Mouse (Mus musculus) testis, adult 2 months (tissue): Measurements from ENCODE around the gene Ntrk2. TPM values are rescaled to one million over a fixed set of nuclear protein-coding genes. Genes with fewer than 3 reads are reported as not detected.

Source experiments
- H3K27ac ChIP-seq: fragments of 200-500 bp; 2 replicates; pipeline ENCODE4 v1.5.1; 2012; ENCODE audit warnings: low read depth, low read length; ENCODE audit not compliant: control insufficient read depth, insufficient read depth
- H3K27me3 ChIP-seq: fragments of 200-500 bp; 2 replicates; pipeline ENCODE4 v1.6.1; 2012; ENCODE audit warnings: mild to moderate bottlenecking, low read length, moderate library complexity; ENCODE audit not compliant: control insufficient read depth, insufficient read depth
- H3K36me3 ChIP-seq: fragments of 200-500 bp; 2 replicates; pipeline ENCODE4 v1.6.1; 2012; ENCODE audit warnings: mild to moderate bottlenecking, low read length; ENCODE audit not compliant: control insufficient read depth, insufficient read depth
- H3K4me1 ChIP-seq: fragments of 200-500 bp; 2 replicates; pipeline ENCODE4 v1.6.1; 2012; ENCODE audit warnings: low read length; ENCODE audit not compliant: control insufficient read depth, insufficient read depth
- H3K4me3 ChIP-seq: fragments of 200-500 bp; 2 replicates; pipeline ENCODE4 v1.5.1; 2012; ENCODE audit warnings: low read depth, mild to moderate bottlenecking, low read length, moderate library complexity, mixed read lengths; ENCODE audit not compliant: control insufficient read depth
- CTCF ChIP-seq: fragments of 200-500 bp; IDR thresholded peaks from 2 replicates; pipeline ENCODE4 v1.5.1; 2012; ENCODE audit warnings: low read depth, mild to moderate bottlenecking, inconsistent platforms, low read length, moderate library complexity; ENCODE audit not compliant: control insufficient read depth, insufficient read depth, insufficient replicate concordance
- POLR2A ChIP-seq: fragments of 200-500 bp; IDR thresholded peaks from 2 replicates; pipeline ENCODE4 v1.6.1; 2012; ENCODE audit warnings: low read depth, mild to moderate bottlenecking, inconsistent platforms, low read length, moderate library complexity; ENCODE audit not compliant: control insufficient read depth
- polyA plus RNA-seq: library from polyadenylated mRNA; depleted of rRNA; stranded (reverse); fragments of >200 nt; gene quantifications from 2 replicates; pipeline ENCODE4 v1.2.3, GENCODE M21; 2012

The Ntrk2 gene
- polyA plus RNA-seq, 1 experiment: 2.0 TPM

- Histone ChIP-seq H3K27me3 (no peaks in the 10 kb centered on the region), H3K4me1 (no peaks in the 10 kb centered on the region), H3K4me3 (no peak overlapping the region), H3K27ac (no peak overlapping the region), H3K36me3 (no peaks in the 10 kb centered on the region)
- TF ChIP-seq CTCF (no peak), POLR2A (no peak)
Observed at GRCm38 (mm10) chr13:58955237-58955777, 148.9 kb downstream of the Ntrk2 start.

GRCm38 (mm10) chr13:58958171-58958904 lies 152.0 kb downstream of the Ntrk2 start:
- Histone ChIP-seq H3K4me3 (no peak overlapping the region), H3K27me3 (no peaks in the 10 kb centered on the region), H3K27ac (no peak overlapping the region), H3K4me1 (no peaks in the 10 kb centered on the region), H3K36me3 (no peaks in the 10 kb centered on the region)
- no peak for TF ChIP-seq CTCF
- no peak for TF ChIP-seq POLR2A

GRCm38 (mm10) chr13:58960321-58960720 lies 154.0 kb downstream of the Ntrk2 start:
- no peaks in the 10 kb centered on the region for H3K4me1 ChIP-seq
- H3K27ac ChIP-seq: no peak overlapping the region
- H3K4me3 ChIP-seq: no peak overlapping the region
- no peaks in the 10 kb centered on the region for H3K36me3 ChIP-seq
- no peak for TF ChIP-seq POLR2A
- TF ChIP-seq CTCF: no peak
- no peaks in the 10 kb centered on the region for H3K27me3 ChIP-seq

GRCm38 (mm10) chr13:58964701-58965359 lies 158.5 kb downstream of the Ntrk2 start:
- Histone ChIP-seq H3K27ac (no peak overlapping the region), H3K4me3 (no peak overlapping the region), H3K4me1 (no peaks in the 10 kb centered on the region), H3K36me3 (no peaks in the 10 kb centered on the region), H3K27me3 (no peaks in the 10 kb centered on the region)
- no peak for TF ChIP-seq POLR2A
- no peak for TF ChIP-seq CTCF

- Histone ChIP-seq H3K36me3 (no peaks in the 10 kb centered on the region), H3K27ac (no peak overlapping the region), H3K4me1 (no peaks in the 10 kb centered on the region), H3K4me3 (no peak overlapping the region), H3K27me3 (no peaks in the 10 kb centered on the region)
- TF ChIP-seq CTCF (no peak), POLR2A (no peak)
Observed at GRCm38 (mm10) chr13:58965826-58966225, 159.5 kb downstream of the Ntrk2 start.

- Histone ChIP-seq H3K4me3 (no peak overlapping the region), H3K36me3 (no peaks in the 10 kb centered on the region), H3K27me3 (no peaks in the 10 kb centered on the region), H3K4me1 (no peaks in the 10 kb centered on the region), H3K27ac (no peak overlapping the region)
- TF ChIP-seq CTCF (no peak), POLR2A (no peak)
Observed at GRCm38 (mm10) chr13:58966466-58966865, 160.1 kb downstream of the Ntrk2 start.

GRCm38 (mm10) chr13:58968168-58968567 lies 161.8 kb downstream of the Ntrk2 start:
- TF ChIP-seq CTCF (no peak), POLR2A (no peak)
- Histone ChIP-seq H3K36me3 (no peaks in the 10 kb centered on the region), H3K27me3 (no peaks in the 10 kb centered on the region), H3K4me3 (no peak overlapping the region), H3K27ac (no peak overlapping the region), H3K4me1 (no peaks in the 10 kb centered on the region)
